In the genomic region with DNA sequence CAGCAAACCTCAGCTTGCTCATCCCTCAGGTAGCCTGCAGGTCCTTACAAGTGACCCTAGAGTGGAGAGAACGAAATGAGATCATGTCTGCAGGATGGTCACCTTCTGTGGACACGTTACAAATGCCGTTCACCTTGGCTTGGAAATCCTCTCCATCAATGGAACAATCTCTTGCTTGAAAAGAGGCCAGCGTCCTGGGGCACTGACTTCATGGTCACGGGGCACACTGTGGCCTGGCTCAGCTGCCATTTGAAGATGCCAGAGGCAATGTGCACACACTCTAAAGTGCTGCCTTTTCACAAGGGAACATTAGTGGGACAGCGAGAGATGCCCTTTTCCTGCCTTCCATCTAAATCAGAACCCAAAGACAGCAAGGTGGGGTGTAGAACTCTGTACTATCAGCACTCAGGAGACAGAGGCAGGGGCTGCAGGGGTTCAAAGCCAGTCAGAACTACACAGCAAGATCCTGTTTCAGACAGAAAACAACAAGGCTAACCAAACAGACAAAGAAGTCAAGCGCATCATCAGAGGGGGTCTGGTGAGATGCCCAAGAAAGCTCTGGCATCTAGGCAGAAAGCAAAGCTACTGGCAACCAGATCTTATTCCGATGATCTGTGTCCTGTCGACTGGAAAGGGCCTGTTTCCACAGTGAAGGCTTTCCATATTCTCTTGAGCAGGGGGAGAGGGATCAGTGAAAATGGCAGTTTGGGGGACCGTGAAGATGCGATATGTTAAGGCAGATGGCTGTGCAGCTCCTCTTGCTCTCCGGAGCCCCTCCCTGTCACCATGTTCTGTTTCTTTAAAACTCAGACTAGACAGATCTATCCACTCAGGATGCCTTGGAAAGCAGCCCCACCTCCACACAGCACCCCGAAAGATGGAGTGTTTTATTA, we compare ENCODE assay signal across 23 mouse cellular contexts.
DNase-seq lines count a peak whose midpoint lies in the region; ATAC-seq lines count a peak whose summit lies in the region.
"Had no signal": no experiment of that assay in that cellular context is flagged by ENCODE, and none has a peak within 500 bp of the region (broad histone marks: within the 10 kb centered on the region; RNA-seq: fewer than 3 reads in every experiment).

No protein-coding gene starts in this region.

- peaks cover 53% of the 10 kb centered on the region for H3K4me1 ChIP-seq in forebrain, embryonic 15.5 days
- peaks cover 26% of the 10 kb centered on the region for H3K4me1 ChIP-seq in forebrain, embryonic 10.5 days
- H3K4me1 ChIP-seq in midbrain, embryonic 11.5 days (ENCODE audit: control insufficient read depth, insufficient read depth, low read length): peaks cover 2% of the 10 kb centered on the region
- H3K4me1 ChIP-seq in midbrain, embryonic 10.5 days: peaks cover 29% of the 10 kb centered on the region
- peaks cover 46% of the 10 kb centered on the region for H3K4me1 ChIP-seq in hindbrain, embryonic 14.5 days (replicated peaks; ENCODE audit: control insufficient read depth, insufficient read depth, low read length)
- H3K4me1 ChIP-seq in hindbrain, embryonic 16.5 days (ENCODE audit: control insufficient read depth, insufficient read depth, low read depth, low read length): peaks cover 39% of the 10 kb centered on the region
- H3K4me1 ChIP-seq: heart, embryonic 10.5 days; liver, embryonic 12.5 days had no signal

- WGBS in forebrain, embryonic 15.5 days: 70% methylated on average over 13 of the region's 13 CpGs
- WGBS in forebrain, embryonic 10.5 days: 90% methylated on average over 13 of the region's 13 CpGs
- WGBS in midbrain, embryonic 11.5 days: 86% methylated on average over 13 of the region's 13 CpGs
- 91% methylated on average over 13 of the region's 13 CpGs for WGBS in midbrain, embryonic 10.5 days
- 69% methylated on average over 13 of the region's 13 CpGs for WGBS in hindbrain, embryonic 14.5 days
- 67% methylated on average over 13 of the region's 13 CpGs for WGBS in hindbrain, embryonic 16.5 days

- H3K4me3 ChIP-seq in forebrain, embryonic 15.5 days: no peak overlapping the region
- no peak overlapping the region for H3K4me3 ChIP-seq in forebrain, embryonic 10.5 days
- no peak overlapping the region for H3K4me3 ChIP-seq in midbrain, embryonic 11.5 days (ENCODE audit: low read depth, low read length)
- H3K4me3 ChIP-seq in midbrain, embryonic 10.5 days: no peak overlapping the region
- H3K4me3 ChIP-seq in hindbrain, embryonic 14.5 days (replicated peaks; ENCODE audit: low read length): no peak overlapping the region
- no peak overlapping the region for H3K4me3 ChIP-seq in hindbrain, embryonic 16.5 days (ENCODE audit: low read length)
- H3K4me3 ChIP-seq: heart, embryonic 10.5 days; layer of hippocampus, adult 2 months; limb, embryonic 13.5 days; liver, embryonic 12.5 days; midbrain, embryonic 12.5 days; myocyte had no signal

- DNase-seq in forebrain, embryonic 10.5 days (ENCODE audit: extremely low spot score, low spot score): no peak
- DNase-seq in midbrain, embryonic 11.5 days (ENCODE audit: low spot score, missing footprints): peak; percentile 64
- DNase-seq in midbrain, embryonic 10.5 days (ENCODE audit: low spot score): no peak
- DNase-seq in hindbrain, embryonic 14.5 days (ENCODE audit: low spot score): no peak
- DNase-seq in kidney, postnatal 10 days: no peak
- DNase-seq: adrenal gland, adult 8-10 months; cerebellum, postnatal 36 days; kidney, adult 9 months; kidney, postnatal 25 days; lung, adult 18-20 months; lung, postnatal 10 days; thymus, adult 2 months; thymus, postnatal 4 days had no signal

- no peak overlapping the region for H3K4me2 ChIP-seq in forebrain, embryonic 15.5 days (replicated peaks)
- H3K4me2 ChIP-seq in midbrain, embryonic 11.5 days: no peak overlapping the region
- no peak overlapping the region for H3K4me2 ChIP-seq in hindbrain, embryonic 14.5 days (replicated peaks)
- H3K4me2 ChIP-seq in hindbrain, embryonic 16.5 days (ENCODE audit: low read length): peak overlapping the region; percentile 15; the same call in 1 of the 2 replicates
- H3K4me2 ChIP-seq: limb, embryonic 13.5 days; liver, embryonic 12.5 days; midbrain, embryonic 12.5 days had no signal

- ATAC-seq in forebrain, embryonic 15.5 days (replicated peaks): no peak; the same call in 1 of the 2 replicates
- ATAC-seq in midbrain, embryonic 11.5 days (ENCODE audit: low FRiP score): no peak
- peak; percentile 35; the same call in 1 of the 2 replicates for ATAC-seq in hindbrain, embryonic 14.5 days (ENCODE audit: low FRiP score)
- peak; percentile 50 for ATAC-seq in hindbrain, embryonic 16.5 days
- ATAC-seq: intestine, embryonic 16.5 days; liver, embryonic 12.5 days had no signal

- H3K27me3 ChIP-seq in forebrain, embryonic 15.5 days: no peaks in the 10 kb centered on the region
- H3K27me3 ChIP-seq in forebrain, embryonic 10.5 days (ENCODE audit: poor library complexity, severe bottlenecking): no peaks in the 10 kb centered on the region
- H3K27me3 ChIP-seq in midbrain, embryonic 11.5 days (ENCODE audit: control insufficient read depth, insufficient read depth, low read length): no peaks in the 10 kb centered on the region
- H3K27me3 ChIP-seq in midbrain, embryonic 10.5 days (ENCODE audit: low read depth, poor library complexity, severe bottlenecking): no peaks in the 10 kb centered on the region
- H3K27me3 ChIP-seq in hindbrain, embryonic 14.5 days (ENCODE audit: control insufficient read depth, insufficient read depth, low read length): no peaks in the 10 kb centered on the region
- H3K27me3 ChIP-seq in hindbrain, embryonic 16.5 days (replicated peaks; ENCODE audit: control insufficient read depth, insufficient read depth, low read length): no peaks in the 10 kb centered on the region
- H3K27me3 ChIP-seq: limb, embryonic 13.5 days; liver, embryonic 12.5 days; midbrain, embryonic 12.5 days had no signal

- no peak overlapping the region for H3K9ac ChIP-seq in forebrain, embryonic 15.5 days (replicated peaks)
- no peak overlapping the region for H3K9ac ChIP-seq in midbrain, embryonic 11.5 days (ENCODE audit: low read length)
- H3K9ac ChIP-seq in hindbrain, embryonic 14.5 days: no peak overlapping the region
- H3K9ac ChIP-seq in hindbrain, embryonic 16.5 days (ENCODE audit: low read depth, low read length): no peak overlapping the region
- H3K9ac ChIP-seq: limb, embryonic 13.5 days; liver, embryonic 12.5 days; midbrain, embryonic 12.5 days had no signal

- H3K27ac ChIP-seq in forebrain, embryonic 15.5 days (replicated peaks): peak overlapping the region; percentile 44
- no peak overlapping the region for H3K27ac ChIP-seq in forebrain, embryonic 10.5 days
- H3K27ac ChIP-seq in midbrain, embryonic 11.5 days (ENCODE audit: low read depth, low read length): no peak overlapping the region
- no peak overlapping the region for H3K27ac ChIP-seq in midbrain, embryonic 10.5 days (replicated peaks)
- peak overlapping the region; percentile 60 for H3K27ac ChIP-seq in hindbrain, embryonic 14.5 days
- peak overlapping the region; percentile 49 for H3K27ac ChIP-seq in hindbrain, embryonic 16.5 days (ENCODE audit: low read depth, low read length)
- H3K27ac ChIP-seq: heart, embryonic 10.5 days; layer of hippocampus, adult 2 months; limb, embryonic 13.5 days; liver, embryonic 12.5 days; midbrain, embryonic 12.5 days; stomach, postnatal 0 days had no signal

- H3K9me3 ChIP-seq in forebrain, embryonic 15.5 days: no peaks in the 10 kb centered on the region
- H3K9me3 ChIP-seq in forebrain, embryonic 10.5 days: no peaks in the 10 kb centered on the region
- no peaks in the 10 kb centered on the region for H3K9me3 ChIP-seq in midbrain, embryonic 11.5 days (ENCODE audit: control insufficient read depth, low read length)
- H3K9me3 ChIP-seq in midbrain, embryonic 10.5 days (replicated peaks): no peaks in the 10 kb centered on the region
- H3K9me3 ChIP-seq in hindbrain, embryonic 14.5 days (ENCODE audit: control insufficient read depth, low read length): no peaks in the 10 kb centered on the region
- no peaks in the 10 kb centered on the region for H3K9me3 ChIP-seq in hindbrain, embryonic 16.5 days (ENCODE audit: control insufficient read depth, low read length)
- H3K9me3 ChIP-seq: heart, embryonic 10.5 days; limb, embryonic 13.5 days; liver, embryonic 12.5 days; midbrain, embryonic 12.5 days had no signal

- no peaks in the 10 kb centered on the region for H3K36me3 ChIP-seq in forebrain, embryonic 15.5 days
- no peaks in the 10 kb centered on the region for H3K36me3 ChIP-seq in forebrain, embryonic 10.5 days (replicated peaks)
- no peaks in the 10 kb centered on the region for H3K36me3 ChIP-seq in midbrain, embryonic 11.5 days (ENCODE audit: control insufficient read depth, insufficient read depth, low read length)
- no peaks in the 10 kb centered on the region for H3K36me3 ChIP-seq in midbrain, embryonic 10.5 days
- H3K36me3 ChIP-seq in hindbrain, embryonic 14.5 days (replicated peaks; ENCODE audit: control insufficient read depth, insufficient read depth): no peaks in the 10 kb centered on the region
- H3K36me3 ChIP-seq in hindbrain, embryonic 16.5 days (ENCODE audit: control insufficient read depth, insufficient read depth, low read length): no peaks in the 10 kb centered on the region
- H3K36me3 ChIP-seq: heart, embryonic 10.5 days; limb, embryonic 13.5 days; liver, embryonic 12.5 days; midbrain, embryonic 12.5 days had no signal

Comparison
In these comparisons a context has a peak if more than half of its experiments do, and no peak if none do; other contexts are left out.
1. H3K27ac ChIP-seq: peak in forebrain, embryonic 15.5 days (single experiment), hindbrain, embryonic 14.5 days (single experiment) and hindbrain, embryonic 16.5 days (single experiment); none in forebrain, embryonic 10.5 days (single experiment), midbrain, embryonic 11.5 days (single experiment) and midbrain, embryonic 10.5 days (single experiment).
2. ATAC-seq: peak in hindbrain, embryonic 14.5 days (single experiment) and hindbrain, embryonic 16.5 days (single experiment); none in forebrain, embryonic 15.5 days (single experiment) and midbrain, embryonic 11.5 days (single experiment).